Mouse (Mus musculus) kidney, embryonic 15.5 days (tissue): ENCODE measurements around the gene Usp3. TPM values are rescaled to one million over a fixed set of nuclear protein-coding genes. Genes with fewer than 3 reads are reported as not detected.

ENCODE experiments used
- ATAC-seq: fragments of 200-750 bp; cut with Nextera tagmentation; replicated peaks from 2 replicates; pipeline ENCODE4 v1.8.0; 2017; ENCODE audit warnings: moderate TSS enrichment; ENCODE audit not compliant: low FRiP score
- H3K27ac ChIP-seq: fragments of 300-500 bp; sonication (generic); 2 replicates; pipeline ENCODE4 v1.5.1; 2015; ENCODE audit warnings: mild to moderate bottlenecking, inconsistent platforms
- H3K27me3 ChIP-seq: fragments of 300-500 bp; sonication (generic); 2 replicates; pipeline ENCODE4 v1.6.1; 2015; ENCODE audit warnings: inconsistent platforms
- H3K36me3 ChIP-seq: fragments of 300-500 bp; sonication (generic); 2 replicates; pipeline ENCODE4 v1.6.1; 2015; ENCODE audit warnings: inconsistent platforms
- H3K4me1 ChIP-seq: fragments of 300-500 bp; sonication (generic); 2 replicates; pipeline ENCODE4 v1.6.1; 2015; ENCODE audit warnings: inconsistent platforms
- H3K4me2 ChIP-seq: fragments of 300-500 bp; sonication (generic); 2 replicates; pipeline ENCODE4 v1.6.1; 2015; ENCODE audit warnings: moderate library complexity, mild to moderate bottlenecking, inconsistent platforms
- H3K4me3 ChIP-seq: fragments of 300-500 bp; sonication (generic); replicated peaks from 2 replicates; pipeline ENCODE4 v1.5.1; 2015; ENCODE audit warnings: mild to moderate bottlenecking, inconsistent platforms
- H3K9ac ChIP-seq: fragments of 300-500 bp; sonication (generic); 2 replicates; pipeline ENCODE4 v1.6.1; 2015; ENCODE audit warnings: mild to moderate bottlenecking, inconsistent platforms
- H3K9me3 ChIP-seq: fragments of 300-500 bp; sonication (generic); replicated peaks from 2 replicates; pipeline ENCODE4 v1.6.1; 2016; ENCODE audit warnings: inconsistent platforms
- WGBS: fragments of 180-500 bp; shearing (Covaris S2); methylation state at CpG from one replicate; pipeline ENCODE4 v1.1.7; 2015; ENCODE audit warnings: mixed read lengths; 5-methylcytosine and 5-hydroxymethylcytosine counted together
- polyA plus RNA-seq: library from polyadenylated mRNA; unstranded; fragments of >200 nt; fragmentation: Nextera tagmentation; extraction: Ambion mirVana; gene quantifications from 2 replicates; pipeline ENCODE4 v1.2.1, GENCODE M21; 2015

Gene Usp3
- polyA plus RNA-seq, 1 experiment from 2014 or later = 68.0 TPM

GRCm38 (mm10) chr9:66600551-66600950 lies 7.6 kb upstream of the Usp3 start:
- H3K9me3 ChIP-seq = no peaks in the 10 kb centered on the region
- 0 out of 2 replicates have a peak overlapping the region, but pooled peaks have one; percentile 24 for H3K27ac ChIP-seq
- H3K4me2 ChIP-seq = no peak overlapping the region
- ATAC-seq = no peak
- no peak overlapping the region for H3K9ac ChIP-seq
- WGBS = 81% methylated on average over 2 of the region's 2 CpGs
- H3K36me3 ChIP-seq = no peaks in the 10 kb centered on the region
- no peaks in the 10 kb centered on the region for H3K27me3 ChIP-seq
- no peak overlapping the region for H3K4me3 ChIP-seq
- H3K4me1 ChIP-seq = peaks cover 47% of the 10 kb centered on the region

- WGBS = 8% methylated on average over 4 of the region's 4 CpGs
Observed at GRCm38 (mm10) chr9:66599577-66599976, 6.6 kb upstream of the Usp3 start.

GRCm38 (mm10) chr9:66598636-66599035 lies 5.7 kb upstream of the Usp3 start:
- WGBS = 72% methylated on average over 5 of the region's 5 CpGs
- Histone ChIP-seq H3K4me3 (no peak overlapping the region), H3K9ac (no peak overlapping the region), H3K9me3 (no peaks in the 10 kb centered on the region), H3K4me1 (peaks cover 50% of the 10 kb centered on the region), H3K27ac (no peak overlapping the region), H3K36me3 (no peaks in the 10 kb centered on the region), H3K4me2 (no peak overlapping the region), H3K27me3 (no peaks in the 10 kb centered on the region)
- no peak for ATAC-seq

More at GRCm38 (mm10) chr9:66599577-66599976, 6.6 kb upstream of the Usp3 start:
- H3K9ac ChIP-seq = no peak overlapping the region
- no peak overlapping the region for H3K4me3 ChIP-seq
- H3K4me2 ChIP-seq = no peak overlapping the region
- no peak for ATAC-seq
- no peak overlapping the region for H3K27ac ChIP-seq
- no peaks in the 10 kb centered on the region for H3K36me3 ChIP-seq
- peaks cover 45% of the 10 kb centered on the region for H3K4me1 ChIP-seq
- no peaks in the 10 kb centered on the region for H3K27me3 ChIP-seq
- H3K9me3 ChIP-seq = no peaks in the 10 kb centered on the region

- WGBS = 50% methylated on average over 7 of the region's 7 CpGs
- peaks cover 53% of the 10 kb centered on the region for H3K4me1 ChIP-seq
- H3K27me3 ChIP-seq = no peaks in the 10 kb centered on the region
- no peak for ATAC-seq
- no peak overlapping the region for H3K9ac ChIP-seq
- 0 out of 2 replicates have a peak overlapping the region, but pooled peaks have one; percentile 22 for H3K27ac ChIP-seq
- H3K36me3 ChIP-seq = no peaks in the 10 kb centered on the region
- no peak overlapping the region for H3K4me3 ChIP-seq
- H3K9me3 ChIP-seq = no peaks in the 10 kb centered on the region
- no peak overlapping the region for H3K4me2 ChIP-seq
Observed at GRCm38 (mm10) chr9:66597480-66598215, 4.7 kb upstream of the Usp3 start.

GRCm38 (mm10) chr9:66597076-66597475 lies 4.1 kb upstream of the Usp3 start:
- Histone ChIP-seq H3K9me3 (no peaks in the 10 kb centered on the region), H3K9ac (no peak overlapping the region), H3K27ac (0 out of 2 replicates have a peak overlapping the region, but pooled peaks have one; percentile 22), H3K36me3 (no peaks in the 10 kb centered on the region), H3K4me3 (no peak overlapping the region), H3K27me3 (no peaks in the 10 kb centered on the region), H3K4me1 (peaks cover 53% of the 10 kb centered on the region), H3K4me2 (no peak overlapping the region)
- WGBS = 18% methylated on average over 6 of the region's 6 CpGs
- no peak for ATAC-seq

- H3K9ac ChIP-seq = no peak overlapping the region
- H3K4me3 ChIP-seq = no peak overlapping the region
- no peak for ATAC-seq
- no peaks in the 10 kb centered on the region for H3K9me3 ChIP-seq
- no peaks in the 10 kb centered on the region for H3K27me3 ChIP-seq
- peaks cover 52% of the 10 kb centered on the region for H3K4me1 ChIP-seq
- no peaks in the 10 kb centered on the region for H3K36me3 ChIP-seq
- peak overlapping the region; percentile 7 for H3K4me2 ChIP-seq
- 52% methylated on average over 5 of the region's 5 CpGs for WGBS
- peak overlapping the region; percentile 71 for H3K27ac ChIP-seq
Observed at GRCm38 (mm10) chr9:66595722-66596675, 3.1 kb upstream of the Usp3 start.

- WGBS = 51% methylated on average over 3 of the region's 3 CpGs
- Histone ChIP-seq H3K4me3 (peak overlapping the region; percentile 94; the same call in 1 of the 2 replicates), H3K9me3 (no peaks in the 10 kb centered on the region), H3K27me3 (no peaks in the 10 kb centered on the region), H3K27ac (peak overlapping the region; percentile 89), H3K4me2 (peak overlapping the region; percentile 67), H3K4me1 (peaks cover 54% of the 10 kb centered on the region), H3K9ac (no peak overlapping the region), H3K36me3 (no peaks in the 10 kb centered on the region)
- no peak for ATAC-seq
Observed at GRCm38 (mm10) chr9:66594061-66594460, 1.1 kb upstream of the Usp3 start.

GRCm38 (mm10) chr9:66593613-66593969 lies 649 bp upstream of the Usp3 start:
- peak overlapping the region; percentile 94 for H3K4me3 ChIP-seq
- WGBS = 4% methylated on average over 12 of the region's 12 CpGs
- H3K36me3 ChIP-seq = no peaks in the 10 kb centered on the region
- no peaks in the 10 kb centered on the region for H3K9me3 ChIP-seq
- H3K4me1 ChIP-seq = peaks cover 58% of the 10 kb centered on the region
- H3K4me2 ChIP-seq = peak overlapping the region; percentile 67
- no peak for ATAC-seq
- H3K27me3 ChIP-seq = no peaks in the 10 kb centered on the region
- H3K9ac ChIP-seq = peak overlapping the region; percentile 49
- peak overlapping the region; percentile 89 for H3K27ac ChIP-seq

GRCm38 (mm10) chr9:66591851-66592645 lies 894 bp downstream of the Usp3 start:
- Histone ChIP-seq H3K9me3 (no peaks in the 10 kb centered on the region), H3K4me2 (peak overlapping the region; percentile 67), H3K4me1 (peaks cover 54% of the 10 kb centered on the region), H3K4me3 (peak overlapping the region; percentile 94), H3K9ac (peak overlapping the region; percentile 99), H3K27ac (peak overlapping the region; percentile 89), H3K27me3 (no peaks in the 10 kb centered on the region), H3K36me3 (no peaks in the 10 kb centered on the region)
- peak; percentile 32 for ATAC-seq
- WGBS = under 1% methylated on average over 68 of the region's 83 CpGs

GRCm38 (mm10) chr9:66590051-66590450 lies 2.9 kb downstream of the Usp3 start:
- Histone ChIP-seq H3K27ac (no peak overlapping the region), H3K9me3 (no peaks in the 10 kb centered on the region), H3K9ac (no peak overlapping the region), H3K4me2 (no peak overlapping the region), H3K36me3 (no peaks in the 10 kb centered on the region), H3K4me3 (no peak overlapping the region), H3K27me3 (no peaks in the 10 kb centered on the region), H3K4me1 (peaks cover 40% of the 10 kb centered on the region)
- ATAC-seq = no peak
- WGBS = 55% methylated on average over 2 of the region's 2 CpGs

- no peak for ATAC-seq
- H3K27ac ChIP-seq = no peak overlapping the region
- 93% methylated on average over 1 of the region's 1 CpGs for WGBS
Observed at GRCm38 (mm10) chr9:66587016-66587415, 5.9 kb downstream of the Usp3 start.

More at GRCm38 (mm10) chr9:66587016-66587415, 5.9 kb downstream of the Usp3 start:
- Histone ChIP-seq H3K4me2 (no peak overlapping the region), H3K9ac (no peak overlapping the region), H3K4me1 (peaks cover 26% of the 10 kb centered on the region), H3K9me3 (no peaks in the 10 kb centered on the region), H3K4me3 (no peak overlapping the region), H3K27me3 (no peaks in the 10 kb centered on the region), H3K36me3 (no peaks in the 10 kb centered on the region)
